Mouse (Mus musculus) cortical plate, adult 2 months (tissue): ENCODE measurements at regions not wholly inside any gene's neighbourhood (a gene's known extent, or its start where the extent isn't known, plus 50 kb on each side); places are given as distances from the start of the nearest gene placed in this dataset.

Source experiments
- CTCF ChIP-seq: fragments of 200-500 bp; IDR thresholded peaks from 2 replicates; pipeline ENCODE4 v1.5.1; 2011; ENCODE audit warnings: mild to moderate bottlenecking, control low read depth, low read length; ENCODE audit not compliant: insufficient read depth; ENCODE audit errors: extremely low read depth
- POLR2A ChIP-seq: fragments of 200-500 bp; IDR thresholded peaks from 2 replicates; pipeline ENCODE4 v1.6.1; 2011; ENCODE audit warnings: mild to moderate bottlenecking, low read length, control low read depth; ENCODE audit not compliant: insufficient read depth; ENCODE audit errors: extremely low read depth

GRCm38 (mm10) chr1:43363178-43363577 is 81.2 kb upstream of the Nck2 start:
- TF ChIP-seq CTCF (no peak), POLR2A (no peak)
